Mouse (Mus musculus) left cerebral cortex, adult 9 months (tissue): ENCODE measurements around the gene B3gnt2.

Source experiments
- DNase-seq, 2 experiments: peaks; one replicate each; pipeline ENCODE4 v3.0.0; 2022; ENCODE audit warnings: low spot score in 2 of 2

B3gnt2 gene

GRCm38 (mm10) chr11:22815143-22815542, 45.6 kb downstream of the B3gnt2 start:
- DNase-seq = no peak

DNA sequence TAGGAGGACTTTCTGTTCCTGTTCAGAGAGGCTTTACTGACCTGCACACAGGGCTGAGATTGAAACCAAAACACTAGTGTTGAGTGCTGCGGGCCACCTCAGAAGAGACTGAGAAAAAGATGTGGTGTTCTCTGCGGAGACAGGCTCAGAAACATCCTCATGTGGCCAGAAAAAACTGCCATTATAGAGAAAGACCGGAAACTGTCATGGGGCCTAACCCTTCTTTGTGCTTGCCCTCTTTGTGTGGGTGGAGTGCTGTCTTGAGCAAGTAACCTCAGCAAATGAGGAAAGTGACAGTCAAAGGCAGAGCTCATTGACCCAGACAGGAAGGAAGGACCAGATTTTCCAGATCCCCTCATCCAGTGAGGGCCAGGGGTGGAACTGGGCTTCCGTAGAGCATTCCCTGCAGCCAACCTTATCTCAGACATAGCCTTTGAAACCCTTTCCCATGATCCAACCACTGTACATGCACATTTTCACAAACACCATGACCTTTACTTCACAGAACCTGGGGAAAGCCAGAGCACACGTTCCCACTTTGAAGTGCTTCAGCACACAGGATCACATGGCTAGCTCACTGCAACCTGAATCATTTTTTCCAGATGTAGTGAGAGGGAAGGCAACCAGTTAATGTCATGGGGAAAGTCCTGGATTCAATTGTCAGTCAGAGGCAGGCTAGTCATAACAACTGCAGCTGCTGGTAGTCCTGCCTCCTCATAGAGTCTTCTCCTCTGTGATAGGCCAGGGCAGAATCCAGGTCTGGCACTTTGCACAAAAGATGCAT, 46.6 kb downstream of the B3gnt2 start:
- DNase-seq = no peak

GRCm38 (mm10) chr11:22813427-22813826, 47.3 kb downstream of the B3gnt2 start:
- no peak for DNase-seq

- no peak for DNase-seq
These were observed 49.3 kb downstream of the B3gnt2 start for GRCm38 (mm10) chr11:22811413-22811812.

DNA sequence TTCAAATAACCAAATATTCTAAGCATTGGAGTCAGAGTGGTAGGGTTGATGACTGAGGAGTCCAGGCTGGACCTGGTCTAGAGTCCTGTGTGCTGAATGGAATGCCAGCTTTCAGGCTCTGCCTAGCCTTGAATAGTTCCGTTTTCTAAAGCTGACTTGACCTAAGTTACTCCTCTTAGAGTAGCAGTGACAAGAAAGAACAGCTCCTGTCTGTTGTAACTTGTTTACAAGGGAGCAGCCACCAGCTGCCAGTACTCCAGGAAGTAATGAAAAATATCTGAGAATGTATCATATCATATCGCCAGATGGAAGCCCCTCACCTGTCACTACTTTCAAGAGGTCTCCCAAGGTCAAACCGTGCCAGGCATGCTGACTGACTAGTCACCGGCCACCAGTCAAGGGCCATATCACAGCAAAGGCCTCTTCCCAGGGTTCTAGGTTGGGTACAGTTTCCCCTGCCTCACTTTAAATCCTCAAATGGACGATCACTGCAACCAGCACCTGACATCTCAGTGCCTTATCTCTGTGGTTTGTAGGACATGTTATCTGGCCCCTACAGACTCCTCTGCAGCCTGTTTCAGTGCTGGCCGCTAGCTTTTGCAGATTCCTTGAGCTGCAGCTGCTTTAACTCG, 51.2 kb downstream of the B3gnt2 start:
- no peak for DNase-seq

DNA sequence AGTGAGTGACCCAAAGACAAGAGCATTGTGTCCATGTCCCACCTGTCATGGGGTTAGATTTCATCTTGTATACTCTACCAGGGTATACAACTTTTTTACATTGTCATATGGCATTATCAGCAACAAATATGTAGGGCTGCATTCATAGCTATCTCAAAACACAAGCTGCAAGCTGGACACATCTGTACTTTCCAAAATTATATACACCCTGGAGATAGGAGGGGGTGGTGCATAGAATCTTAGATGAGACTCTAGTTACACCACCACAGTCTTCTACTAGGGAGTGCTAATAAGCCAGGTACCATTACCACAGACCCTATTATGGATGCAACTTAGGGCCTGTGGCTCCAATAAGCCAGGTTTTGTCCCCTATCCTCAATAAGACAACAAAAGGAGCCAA, 52.7 kb downstream of the B3gnt2 start:
- DNase-seq = no peak

GRCm38 (mm10) chr11:22805171-22805570, 55.6 kb downstream of the B3gnt2 start:
- no peak for DNase-seq

- DNase-seq = peak in 1 of 2 experiments; percentile 4
These were observed 60.8 kb downstream of the B3gnt2 start for GRCm38 (mm10) chr11:22799987-22800424.

DNA sequence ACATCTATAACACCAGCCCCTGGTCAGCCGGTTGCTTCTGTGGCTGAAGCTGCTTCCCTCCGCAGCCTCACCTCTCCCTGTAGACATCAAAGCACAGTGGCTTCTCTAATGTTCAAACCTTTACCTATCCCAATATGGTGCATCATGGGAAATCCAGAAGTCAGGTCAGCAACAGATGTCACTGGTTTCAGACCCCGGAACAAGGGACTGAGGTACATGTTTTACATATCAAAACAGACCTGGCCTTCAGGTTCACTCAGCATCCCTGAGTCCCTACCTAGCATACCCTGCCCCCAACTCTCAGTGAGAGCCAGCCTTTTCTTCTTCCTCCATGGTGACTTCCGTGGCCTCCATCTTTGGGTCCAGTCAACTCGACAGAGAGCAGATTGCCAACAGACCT, 61.8 kb downstream of the B3gnt2 start:
- no peak for DNase-seq

DNA sequence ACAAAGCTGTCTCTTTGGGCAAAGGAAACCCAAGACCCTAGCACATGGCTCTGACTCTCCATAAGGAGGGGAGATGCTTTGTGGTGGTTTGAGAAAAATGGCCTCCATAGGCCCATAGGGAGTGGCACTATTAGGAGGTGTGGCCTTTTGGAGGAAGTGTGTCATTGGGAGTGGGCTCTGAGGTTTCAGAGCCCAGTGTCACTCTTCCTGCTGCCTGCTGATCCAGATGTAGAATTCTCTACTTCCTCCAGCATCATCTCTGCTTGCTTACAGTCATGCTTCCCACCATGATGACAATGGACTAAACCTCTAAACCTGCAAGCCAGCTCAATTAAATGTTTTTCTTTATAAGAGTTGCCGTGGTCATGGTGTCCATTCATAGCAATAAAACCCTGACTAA, 66.0 kb downstream of the B3gnt2 start:
- DNase-seq = no peak

GRCm38 (mm10) chr11:22793881-22794203, 66.9 kb downstream of the B3gnt2 start:
- no peak for DNase-seq

GRCm38 (mm10) chr11:22793176-22793880, 67.4 kb downstream of the B3gnt2 start:
- DNase-seq = no peak

GRCm38 (mm10) chr11:22792149-22792548, 68.6 kb downstream of the B3gnt2 start:
- no peak for DNase-seq

DNA sequence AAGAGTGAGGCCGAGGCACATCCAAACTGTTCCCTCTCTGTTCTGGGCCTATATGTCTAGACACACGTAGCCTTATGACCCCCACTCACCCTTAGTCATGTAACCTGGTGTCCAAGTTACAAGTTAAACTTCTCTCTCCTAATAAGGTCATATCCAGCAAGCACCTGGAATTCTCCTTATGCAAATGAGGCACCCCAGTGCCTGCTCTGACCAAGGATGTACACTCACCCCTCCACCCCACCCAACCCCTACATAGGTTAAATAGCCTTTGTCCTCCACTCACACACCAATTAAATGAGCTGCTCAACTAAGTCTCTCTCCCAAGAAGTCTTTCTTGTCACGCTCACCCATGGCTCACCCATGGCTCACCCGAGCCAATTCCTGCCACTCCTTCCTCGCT, 69.0 kb downstream of the B3gnt2 start:
- DNase-seq = no peak

- DNase-seq = no peak
These were observed 72.9 kb downstream of the B3gnt2 start for GRCm38 (mm10) chr11:22787833-22788232.

DNA sequence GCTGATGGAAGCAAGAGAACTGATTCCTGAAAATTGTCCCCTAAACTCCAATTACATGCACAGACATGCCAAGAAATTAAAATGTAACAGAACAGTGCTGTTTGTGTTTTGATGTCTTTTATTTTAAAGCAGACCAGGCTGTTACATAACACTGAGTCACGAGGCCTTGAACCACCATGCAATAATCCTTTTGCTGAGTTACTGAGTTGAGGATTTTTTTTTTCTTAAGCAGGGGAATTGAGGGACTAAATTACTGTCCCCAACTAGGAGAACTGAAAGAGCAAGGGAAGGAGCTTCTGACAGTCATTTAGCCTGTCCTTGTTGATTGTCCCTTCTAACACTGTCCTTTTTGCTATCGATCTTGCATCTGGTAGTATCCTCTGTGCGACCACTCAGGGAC, 76.3 kb downstream of the B3gnt2 start:
- no peak for DNase-seq

DNA sequence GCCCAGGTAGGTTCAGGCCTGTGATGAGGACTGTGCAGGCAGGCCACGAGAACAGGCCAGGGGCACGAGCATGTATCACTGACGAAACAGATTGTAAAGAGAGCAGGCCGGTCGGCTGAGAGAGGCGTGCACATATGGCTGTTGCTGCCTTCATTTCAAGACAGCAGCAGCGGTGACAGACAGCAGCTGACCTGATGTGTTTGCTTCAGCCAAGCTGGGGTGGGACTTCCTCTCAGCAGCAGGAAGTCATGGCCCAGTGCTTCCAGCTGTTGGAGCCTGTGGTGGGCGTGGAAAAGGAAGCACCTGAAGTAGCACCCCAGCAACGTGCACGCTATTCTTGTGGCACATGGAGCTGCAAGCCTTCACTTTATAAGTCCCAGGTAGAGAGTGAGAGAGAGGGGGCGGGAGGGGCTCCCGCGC, 78.0 kb downstream of the B3gnt2 start:
- DNase-seq = no peak

DNA sequence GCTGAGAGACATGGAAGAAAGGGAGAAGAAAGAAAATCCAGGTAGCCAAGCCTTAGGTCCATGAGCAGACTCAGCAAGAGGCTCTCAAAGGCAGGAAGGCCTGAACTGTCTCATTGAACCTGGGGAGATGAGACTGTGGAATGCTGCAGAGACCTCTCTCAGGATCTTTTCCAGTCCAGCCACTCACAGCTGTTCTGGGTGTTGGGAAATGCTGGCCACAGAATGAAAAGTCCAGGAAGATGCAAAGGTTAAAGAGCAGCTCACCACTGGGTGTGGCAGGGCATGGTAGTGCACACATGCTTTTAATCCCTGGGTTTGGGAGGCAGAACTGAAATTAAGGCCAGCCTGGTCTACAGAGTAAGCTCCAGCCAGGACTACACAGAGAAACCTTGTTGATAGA, 79.6 kb downstream of the B3gnt2 start:
- no peak for DNase-seq

DNA sequence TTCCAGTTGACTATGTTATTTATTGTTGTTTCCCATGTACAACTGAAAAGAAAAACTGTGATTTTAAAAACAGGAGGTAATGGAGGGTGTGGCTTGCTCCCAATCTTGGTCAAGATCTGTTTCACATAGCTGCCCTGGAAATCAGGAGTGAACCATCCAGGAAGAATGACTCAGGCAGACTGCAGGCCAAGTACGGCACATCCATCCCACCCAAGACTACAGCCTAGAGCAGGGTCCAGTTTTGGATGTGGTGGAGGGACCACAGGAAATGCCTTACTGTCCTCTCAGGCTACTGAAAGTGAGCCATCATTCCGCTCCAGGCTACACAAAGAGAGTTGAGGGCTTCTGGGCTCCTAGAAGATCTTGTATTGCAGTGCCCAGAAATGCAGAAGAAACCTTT, 80.0 kb downstream of the B3gnt2 start:
- no peak for DNase-seq

- no peak for DNase-seq
These were observed 80.8 kb downstream of the B3gnt2 start for GRCm38 (mm10) chr11:22779821-22780551.

DNA sequence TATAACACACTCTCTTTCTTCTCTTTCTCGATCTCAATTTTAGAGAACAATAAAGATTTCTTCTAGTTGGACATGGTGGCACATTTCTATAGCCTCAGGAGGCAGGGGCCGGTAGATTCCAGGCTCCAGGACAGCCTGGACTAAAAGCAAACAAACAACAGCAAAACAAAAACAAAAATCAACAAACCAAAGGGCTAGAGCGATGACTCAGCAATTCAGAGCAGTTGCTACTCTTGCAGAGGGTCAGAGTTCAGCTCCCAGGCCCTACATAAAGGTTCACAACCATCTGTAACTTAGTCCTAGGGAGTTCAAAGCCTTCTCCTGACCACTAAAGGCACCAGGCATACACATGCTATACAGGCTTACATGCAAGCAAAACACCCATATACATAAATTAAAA, 82.2 kb downstream of the B3gnt2 start:
- no peak for DNase-seq

GRCm38 (mm10) chr11:22777531-22777930, 83.2 kb downstream of the B3gnt2 start:
- no peak for DNase-seq
